Mouse (Mus musculus) liver, embryonic 15.5 days (tissue): ENCODE measurements around the gene Gm4792. TPM values are rescaled to one million over a fixed set of nuclear protein-coding genes. Genes with fewer than 3 reads are reported as not detected.
A peak's percentile ranks its signal among the peaks of the same experiment; 100 is the strongest.

Experiments
- ATAC-seq: fragments of 200-750 bp; cut with Nextera tagmentation; 2 replicates; pipeline ENCODE4 v1.8.0; 2017; ENCODE audit warnings: moderate number of reproducible peaks, mild to moderate bottlenecking, moderate library complexity; ENCODE audit not compliant: insufficient read depth
- H3K27ac ChIP-seq: fragments of 300-500 bp; sonication (generic); replicated peaks from 2 replicates; pipeline ENCODE4 v1.5.1; 2015; ENCODE audit warnings: mild to moderate bottlenecking, inconsistent platforms
- H3K27me3 ChIP-seq: fragments of 300-500 bp; sonication (generic); 2 replicates; pipeline ENCODE4 v1.6.1; 2015; ENCODE audit warnings: mild to moderate bottlenecking, inconsistent platforms
- H3K36me3 ChIP-seq: fragments of 300-500 bp; sonication (generic); replicated peaks from 2 replicates; pipeline ENCODE4 v1.6.1; 2015; ENCODE audit warnings: moderate library complexity, mild to moderate bottlenecking, inconsistent platforms
- H3K4me1 ChIP-seq: fragments of 300-500 bp; sonication (generic); replicated peaks from 2 replicates; pipeline ENCODE4 v1.6.1; 2015; ENCODE audit warnings: inconsistent platforms
- H3K4me2 ChIP-seq: fragments of 300-500 bp; sonication (generic); 2 replicates; pipeline ENCODE4 v1.6.1; 2015; ENCODE audit warnings: moderate library complexity, mild to moderate bottlenecking, inconsistent platforms
- H3K4me3 ChIP-seq: fragments of 300-500 bp; sonication (generic); replicated peaks from 2 replicates; pipeline ENCODE4 v1.5.1; 2015; ENCODE audit warnings: mild to moderate bottlenecking, inconsistent platforms
- H3K9ac ChIP-seq: fragments of 300-500 bp; sonication (generic); 2 replicates; pipeline ENCODE4 v1.6.1; 2015; ENCODE audit warnings: moderate library complexity, mild to moderate bottlenecking, inconsistent platforms
- H3K9me3 ChIP-seq: fragments of 300-500 bp; sonication (generic); replicated peaks from 2 replicates; pipeline ENCODE4 v1.6.1; 2016; ENCODE audit warnings: inconsistent platforms
- WGBS: fragments of 180-500 bp; shearing (Covaris S2); methylation state at CpG from one replicate; pipeline ENCODE4 v1.1.7; 2015; ENCODE audit warnings: mixed read lengths; ENCODE audit not compliant: insufficient replicate concordance; 5-methylcytosine and 5-hydroxymethylcytosine counted together
- polyA plus RNA-seq: library from polyadenylated mRNA; unstranded; fragments of >200 nt; fragmentation: Nextera tagmentation; extraction: Ambion mirVana; gene quantifications from 2 replicates; pipeline ENCODE4 v1.2.1, GENCODE M21; 2015

The Gm4792 gene
- polyA plus RNA-seq, 1 experiment from 2014 or later: not detected

DNA sequence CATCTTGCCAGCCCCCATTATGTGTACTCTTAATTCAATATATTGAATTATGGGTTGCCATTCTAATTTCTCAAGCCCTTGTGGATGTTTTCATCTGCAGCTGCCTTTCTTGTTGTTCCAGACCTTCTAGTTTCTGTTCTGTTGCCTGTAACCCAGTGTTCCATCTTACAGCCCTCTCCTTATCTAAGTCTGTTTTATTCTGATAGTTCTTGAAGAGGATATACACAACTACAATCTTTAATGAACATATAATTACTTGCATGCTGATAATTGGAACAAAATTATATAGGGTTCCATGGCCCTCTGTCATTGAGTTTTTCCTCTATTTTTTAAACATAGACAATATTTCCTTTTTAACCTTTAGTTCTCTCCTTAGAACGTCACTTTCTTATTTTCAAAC is 38.0 kb downstream of the Gm4792 start:
- Histone ChIP-seq H3K9me3 (no peaks in the 10 kb centered on the region), H3K36me3 (no peaks in the 10 kb centered on the region), H3K4me3 (no peak overlapping the region), H3K27me3 (no peaks in the 10 kb centered on the region), H3K4me2 (no peak overlapping the region), H3K27ac (no peak overlapping the region), H3K9ac (no peak overlapping the region), H3K4me1 (0 out of 2 replicates have a peak, but pooled peaks cover 6% of the 10 kb centered on the region)
- ATAC-seq: no peak
- 59% methylated on average over 1 of the region's 1 CpGs for WGBS

GRCm38 (mm10) chr10:94256518-94256917 is 42.0 kb downstream of the Gm4792 start:
- 42% methylated on average over 4 of the region's 4 CpGs for WGBS
- H3K27me3 ChIP-seq: no peaks in the 10 kb centered on the region
- no peak overlapping the region for H3K27ac ChIP-seq
- no peaks in the 10 kb centered on the region for H3K36me3 ChIP-seq
- H3K4me1 ChIP-seq: 0 out of 2 replicates have a peak, but pooled peaks cover 6% of the 10 kb centered on the region
- no peak for ATAC-seq
- no peaks in the 10 kb centered on the region for H3K9me3 ChIP-seq
- no peak overlapping the region for H3K4me2 ChIP-seq
- no peak overlapping the region for H3K4me3 ChIP-seq
- H3K9ac ChIP-seq: no peak overlapping the region

DNA sequence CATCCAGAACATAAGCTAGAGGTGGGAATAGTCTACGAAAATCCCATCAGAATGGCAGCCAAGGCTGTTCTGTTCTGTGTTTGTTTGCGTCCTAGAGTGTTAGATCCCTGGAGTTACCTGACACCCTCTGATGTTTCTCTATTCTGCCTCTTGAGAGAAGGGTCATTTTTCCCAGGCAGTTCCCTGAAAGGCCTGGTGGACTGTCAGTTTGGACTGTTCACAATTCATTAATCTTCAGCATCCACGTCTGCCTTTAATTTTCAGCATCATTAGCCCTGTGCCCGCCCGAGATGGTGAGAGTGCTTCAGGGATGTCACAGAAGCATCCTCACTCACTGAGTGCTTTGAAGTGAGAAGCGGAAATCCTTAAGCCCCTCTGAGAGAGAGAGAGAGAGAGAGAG is 42.8 kb downstream of the Gm4792 start:
- Histone ChIP-seq H3K9me3 (no peaks in the 10 kb centered on the region), H3K9ac (no peak overlapping the region), H3K27ac (no peak overlapping the region), H3K4me2 (no peak overlapping the region), H3K27me3 (no peaks in the 10 kb centered on the region), H3K4me3 (no peak overlapping the region), H3K36me3 (no peaks in the 10 kb centered on the region), H3K4me1 (peaks cover 9% of the 10 kb centered on the region; the same call in 1 of the 2 replicates)
- no peak for ATAC-seq
- 69% methylated on average over 6 of the region's 6 CpGs for WGBS

DNA sequence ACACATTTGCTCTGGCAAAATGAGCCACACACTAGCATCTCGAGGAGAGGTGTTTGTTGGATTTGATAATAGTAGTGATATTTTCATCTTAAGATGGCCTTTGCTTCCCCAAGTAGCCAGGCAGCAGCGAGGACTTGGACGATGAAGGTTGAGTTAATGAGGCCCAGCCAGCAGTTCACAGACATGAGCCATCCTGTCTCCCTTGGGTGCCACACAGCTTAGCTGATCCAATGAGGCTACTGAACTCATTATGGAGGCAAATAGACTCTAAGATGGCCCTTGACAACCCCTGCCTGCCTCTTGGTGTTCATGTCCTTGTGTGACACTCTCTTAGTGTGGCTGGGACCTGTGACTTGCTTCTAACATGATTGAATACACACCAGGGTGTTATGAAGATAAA is 43.7 kb downstream of the Gm4792 start:
- WGBS: 61% methylated on average over 3 of the region's 3 CpGs
- Histone ChIP-seq H3K9me3 (no peaks in the 10 kb centered on the region), H3K36me3 (no peaks in the 10 kb centered on the region), H3K27me3 (no peaks in the 10 kb centered on the region), H3K4me1 (peaks cover 17% of the 10 kb centered on the region), H3K4me2 (no peak overlapping the region), H3K4me3 (no peak overlapping the region), H3K27ac (no peak overlapping the region), H3K9ac (no peak overlapping the region)
- no peak for ATAC-seq

DNA sequence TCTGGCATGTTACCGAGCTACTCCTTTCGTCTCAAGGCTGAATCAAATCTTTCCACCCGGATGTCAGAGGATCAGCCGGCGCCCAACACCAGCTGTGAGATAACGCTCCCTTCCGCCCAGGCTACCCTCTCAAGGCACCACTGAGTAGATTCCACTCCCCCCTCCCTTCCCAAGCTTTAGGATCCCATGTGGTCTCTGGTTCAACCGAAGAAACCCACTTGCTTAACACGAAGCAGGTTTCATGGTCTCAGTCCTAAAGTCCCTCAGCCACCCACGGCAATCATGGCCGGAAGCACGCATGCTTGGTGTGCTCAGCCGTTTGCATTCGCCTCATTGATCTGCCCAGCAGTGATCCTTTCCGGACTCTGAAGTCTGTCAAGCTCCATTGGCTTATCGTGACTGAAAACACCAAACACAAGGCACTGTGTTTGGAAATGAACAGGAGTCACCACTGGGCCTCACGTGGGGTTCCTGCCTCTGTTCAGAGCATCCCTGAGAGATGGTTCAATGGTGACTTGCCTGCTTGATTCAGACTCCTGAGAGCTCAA is 45.2 kb downstream of the Gm4792 start:
- Histone ChIP-seq H3K36me3 (no peaks in the 10 kb centered on the region), H3K9ac (no peak overlapping the region), H3K4me1 (peaks cover 28% of the 10 kb centered on the region), H3K27me3 (no peaks in the 10 kb centered on the region), H3K9me3 (no peaks in the 10 kb centered on the region), H3K4me3 (no peak overlapping the region), H3K4me2 (no peak overlapping the region), H3K27ac (no peak overlapping the region)
- WGBS: 71% methylated on average over 17 of the region's 17 CpGs
- no peak for ATAC-seq

DNA sequence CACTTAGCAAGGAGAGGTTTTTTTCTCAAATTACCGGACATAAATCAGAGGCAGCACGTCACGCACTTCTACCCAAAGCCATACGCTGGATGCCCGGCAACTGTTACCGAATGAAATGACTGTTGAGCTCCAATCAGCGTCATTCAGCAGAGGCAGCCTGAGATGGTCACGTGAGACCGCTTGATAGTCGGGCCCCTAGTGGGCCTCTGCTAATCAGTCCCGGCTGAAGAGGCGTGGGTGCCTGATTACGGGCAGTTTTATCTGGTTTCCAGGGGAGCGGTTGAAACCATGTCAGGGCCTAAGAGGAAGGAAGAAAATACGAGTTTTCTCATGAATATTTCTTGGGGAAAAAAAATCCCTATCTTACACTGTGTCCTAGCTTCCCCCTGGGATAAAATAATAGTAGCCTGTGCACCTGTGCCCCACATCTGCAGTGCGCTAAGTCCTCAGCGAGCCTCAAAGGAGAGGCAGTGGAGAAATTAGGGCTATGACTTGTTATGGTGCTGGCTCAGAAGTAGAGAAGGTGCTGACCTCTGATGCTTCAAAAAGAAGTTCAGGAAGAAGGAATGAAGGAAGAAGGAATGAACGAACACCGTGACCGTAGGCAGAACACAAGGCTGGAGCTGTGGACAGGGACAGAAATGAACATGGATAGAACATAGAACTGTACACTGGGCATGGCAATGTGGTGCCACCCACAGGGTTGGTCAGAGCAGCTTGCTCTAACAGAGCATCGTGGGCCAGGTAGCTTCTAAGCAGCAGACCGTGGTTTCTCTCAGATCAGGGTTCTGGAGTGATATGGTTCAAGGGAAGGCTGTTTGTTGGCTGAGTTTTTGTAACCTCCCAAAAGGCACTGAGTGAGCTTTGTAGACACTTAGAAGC is 48.7 kb downstream of the Gm4792 start:
- H3K4me1 ChIP-seq: peaks cover 29% of the 10 kb centered on the region
- H3K27me3 ChIP-seq: no peaks in the 10 kb centered on the region
- no peak overlapping the region for H3K4me3 ChIP-seq
- no peak overlapping the region for H3K9ac ChIP-seq
- WGBS: 19% methylated on average over 22 of the region's 22 CpGs
- peak; percentile 99 for ATAC-seq
- peak overlapping the region; percentile 64 for H3K27ac ChIP-seq
- no peaks in the 10 kb centered on the region for H3K36me3 ChIP-seq
- no peaks in the 10 kb centered on the region for H3K9me3 ChIP-seq
- peak overlapping the region; percentile 51 for H3K4me2 ChIP-seq

GRCm38 (mm10) chr10:94247748-94248349 is 50.7 kb downstream of the Gm4792 start:
- H3K27me3 ChIP-seq: no peaks in the 10 kb centered on the region
- H3K36me3 ChIP-seq: no peaks in the 10 kb centered on the region
- no peak overlapping the region for H3K4me2 ChIP-seq
- H3K9me3 ChIP-seq: no peaks in the 10 kb centered on the region
- 69% methylated on average over 7 of the region's 7 CpGs for WGBS
- H3K4me1 ChIP-seq: peaks cover 29% of the 10 kb centered on the region
- ATAC-seq: no peak
- no peak overlapping the region for H3K4me3 ChIP-seq
- no peak overlapping the region for H3K9ac ChIP-seq
- H3K27ac ChIP-seq: no peak overlapping the region

Other genes starting within 250 kb of the Gm4792 start
- gene Nr2c1, start 150.7 kb downstream of the Gm4792 start, polyA plus RNA-seq: 2.6 and 2.8 TPM in 2 replicates
- gene Ndufa12, start 100.0 kb downstream of the Gm4792 start, polyA plus RNA-seq: 124 and 137 TPM in 2 replicates
- 3.4 and 4.2 TPM in 2 replicates for gene Tmcc3, start 13.2 kb upstream of the Gm4792 start, polyA plus RNA-seq